Mouse (Mus musculus) thymus, adult 2 months (tissue): Measurements from ENCODE around the gene Ddx1.

ENCODE experiments used
- CTCF ChIP-seq: fragments of 200-500 bp; IDR thresholded peaks from 2 replicates; pipeline ENCODE4 v1.5.1; 2012; ENCODE audit warnings: mild to moderate bottlenecking, control low read depth, low read length, moderate library complexity, borderline replicate concordance; ENCODE audit not compliant: control insufficient read depth, poor library complexity, insufficient read depth; ENCODE audit errors: extremely low read depth
- POLR2A ChIP-seq: fragments of 200-500 bp; IDR thresholded peaks from 2 replicates; pipeline ENCODE4 v1.6.1; 2012; ENCODE audit warnings: mild to moderate bottlenecking, low read length, control low read depth, moderate library complexity; ENCODE audit not compliant: control insufficient read depth, poor library complexity, insufficient read depth; ENCODE audit errors: extremely low read depth

- no peak for TF ChIP-seq CTCF
- TF ChIP-seq POLR2A = no peak
Measured at GRCm38 (mm10) chr12:13207099-13207498, 41.9 kb downstream of the Ddx1 start.
